Mouse (Mus musculus) gastrocnemius, postnatal 25 days (tissue): ENCODE data around the gene Obscn. TPM values are rescaled to one million over a fixed set of nuclear protein-coding genes. Genes with fewer than 3 reads are reported as not detected.
"Not testable (repeated sequence)": the region's sequence is repeated elsewhere in the genome, so short reads cannot be mapped to it uniquely, and the experiment has no call there.

Experiments used
- DNase-seq: peaks from one replicate; pipeline ENCODE4 v3.0.0; 2022
- total RNA-seq, 2 experiments: library from RNA; stranded (reverse); gene quantifications; 1 replicate in 1 of 2; 2 replicates in 1 of 2; pipeline ENCODE4 v1.2.3; 2021

The Obscn gene
- total RNA-seq, 2 experiments from 2014 or later, result 1,440 to 1,520 TPM

DNA sequence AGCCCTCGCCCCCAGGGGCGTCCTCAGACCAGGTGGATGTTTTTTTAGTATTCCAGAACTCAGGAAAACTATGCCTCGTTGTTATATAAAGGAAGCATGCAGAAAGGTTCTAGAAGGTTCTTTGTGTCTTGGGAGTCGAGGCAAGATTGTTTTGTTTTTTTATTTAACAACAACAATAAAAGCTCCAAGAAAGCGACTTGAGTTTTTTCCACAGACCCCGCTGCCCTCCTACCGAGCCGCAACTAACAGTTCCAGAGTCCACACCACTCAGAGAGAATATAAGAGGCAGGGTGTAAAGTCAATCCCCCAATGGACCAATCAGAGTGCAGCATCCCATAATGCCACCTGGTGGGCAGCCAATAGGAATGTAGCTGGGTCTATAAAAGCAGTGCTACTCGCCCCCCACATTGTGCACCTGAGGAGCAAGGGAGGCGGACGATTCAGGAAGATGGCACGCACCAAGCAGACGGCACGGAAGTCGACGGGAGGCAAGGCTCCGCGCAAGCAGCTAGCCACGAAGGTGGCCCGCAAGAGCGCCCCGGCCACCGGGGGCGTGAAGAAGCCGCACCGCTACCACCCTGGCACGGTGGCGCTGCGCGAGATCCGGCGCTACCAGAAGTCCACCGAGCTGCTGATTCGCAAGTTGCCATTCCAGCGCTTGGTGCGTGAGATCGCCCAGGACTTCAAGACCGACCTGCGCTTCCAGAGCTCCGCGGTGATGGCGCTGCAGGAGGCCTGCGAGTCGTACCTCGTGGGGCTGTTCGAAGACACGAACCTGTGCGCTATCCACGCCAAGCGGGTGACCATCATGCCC lies 174.6 kb downstream of the Obscn start:
- no peak for DNase-seq

DNA sequence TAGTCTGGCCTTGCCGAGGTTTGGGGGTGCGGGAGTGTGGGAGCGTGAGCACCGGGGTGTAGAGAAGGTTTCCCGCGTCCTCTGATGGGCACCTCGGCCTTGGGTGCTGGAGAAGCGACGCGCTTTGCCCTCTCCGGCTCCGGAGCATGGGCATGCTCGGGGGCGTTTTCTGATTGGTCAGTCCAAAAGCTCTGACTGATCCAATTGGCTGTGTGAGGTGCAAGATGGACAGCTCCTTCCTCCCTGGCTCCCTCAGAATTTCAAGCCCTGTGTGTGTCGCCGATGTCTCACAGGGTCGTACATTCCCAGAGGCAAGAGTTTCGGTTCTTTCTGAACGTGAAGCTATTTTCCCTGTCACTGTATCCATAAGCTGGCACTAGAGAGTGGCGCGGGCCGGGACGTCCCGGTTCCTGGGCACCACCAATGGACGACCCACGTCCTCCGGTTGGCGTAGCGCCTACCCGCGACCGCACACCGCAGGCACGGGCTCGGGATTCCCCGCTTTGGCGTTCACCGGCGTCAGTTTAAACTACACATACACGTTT lies 176.2 kb downstream of the Obscn start:
- DNase-seq, result peak; percentile 77

DNA sequence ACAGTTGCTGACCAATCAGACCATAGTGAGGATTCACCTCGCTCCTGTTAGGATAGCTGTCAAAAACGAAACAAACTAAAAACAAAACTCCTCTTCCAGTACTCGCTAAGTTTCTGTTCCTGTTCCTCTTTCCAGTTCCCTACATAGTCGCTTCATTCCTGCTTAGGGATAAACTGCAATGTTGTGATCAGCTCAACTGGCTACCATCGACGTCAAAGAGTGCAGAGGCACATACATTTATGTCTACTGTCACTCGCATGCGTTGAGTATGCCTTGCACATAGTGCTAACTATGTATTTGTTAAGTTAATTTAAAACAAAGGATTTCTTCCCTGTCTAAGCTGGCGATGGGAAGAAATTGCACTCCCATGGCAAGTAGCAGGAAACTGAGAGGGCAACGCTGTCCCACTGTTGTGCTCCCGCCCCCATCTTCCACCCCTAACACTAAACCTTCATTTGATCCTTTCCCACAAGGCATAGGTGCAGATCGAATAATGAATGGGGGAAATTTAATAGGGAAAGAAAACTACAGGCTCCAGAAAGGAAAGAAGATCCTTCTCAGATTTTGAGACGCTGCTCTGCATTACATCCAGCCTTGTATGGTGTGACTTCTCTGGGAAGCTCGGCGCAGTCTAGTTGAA lies 176.9 kb downstream of the Obscn start:
- no peak for DNase-seq

DNA sequence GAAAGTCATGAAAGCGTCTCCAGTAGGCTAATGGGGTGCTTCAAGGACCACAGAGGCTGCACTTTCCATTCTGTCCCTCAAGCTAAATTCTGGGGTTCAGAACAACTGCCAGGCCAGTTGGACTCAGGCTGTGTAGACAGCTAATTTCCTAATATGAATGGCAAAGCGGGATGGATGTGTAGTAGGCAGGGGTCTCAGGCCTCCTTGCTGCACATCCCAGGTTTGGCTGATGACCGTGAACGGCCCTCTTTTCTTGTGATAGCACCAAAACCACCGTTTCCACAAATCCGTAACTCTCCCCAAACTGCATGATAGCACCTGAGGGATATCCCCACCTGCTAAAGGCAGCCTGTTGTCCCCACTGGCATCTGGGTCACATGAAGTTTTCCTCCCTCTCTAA lies 177.7 kb downstream of the Obscn start:
- DNase-seq, result no peak

GRCm38 (mm10) chr11:58957226-58957914 lies 178.8 kb downstream of the Obscn start:
- DNase-seq, result no peak

- no peak for DNase-seq
These were observed 180.3 kb downstream of the Obscn start for GRCm38 (mm10) chr11:58955868-58956257.

GRCm38 (mm10) chr11:58955143-58955867 lies 180.9 kb downstream of the Obscn start:
- no peak for DNase-seq

DNA sequence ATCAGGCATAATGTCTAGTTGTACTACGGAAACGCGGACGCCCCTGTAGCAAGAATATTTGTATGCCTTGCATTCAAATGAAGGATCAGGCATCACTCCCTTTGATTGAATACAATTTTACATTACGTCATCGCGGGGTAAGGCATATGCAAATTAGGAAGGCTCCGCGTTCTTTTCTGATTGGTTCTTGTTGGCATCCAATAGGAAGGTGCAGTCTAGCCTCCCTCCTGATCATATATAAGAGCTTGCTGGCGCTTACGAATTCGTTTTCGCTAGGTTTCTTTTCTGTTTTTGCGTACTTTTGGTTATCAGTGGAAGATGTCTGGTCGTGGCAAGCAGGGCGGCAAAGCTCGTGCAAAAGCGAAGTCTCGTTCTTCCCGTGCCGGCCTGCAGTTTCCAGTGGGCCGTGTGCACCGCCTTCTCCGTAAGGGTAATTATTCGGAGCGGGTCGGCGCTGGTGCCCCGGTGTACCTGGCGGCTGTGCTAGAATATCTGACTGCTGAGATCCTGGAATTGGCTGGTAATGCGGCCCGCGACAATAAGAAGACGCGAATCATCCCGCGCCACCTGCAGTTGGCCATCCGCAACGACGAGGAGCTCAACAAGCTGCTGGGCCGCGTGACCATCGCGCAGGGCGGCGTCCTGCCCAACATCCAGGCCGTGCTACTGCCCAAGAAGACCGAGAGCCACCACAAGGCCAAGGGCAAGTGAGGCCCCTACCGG lies 181.6 kb downstream of the Obscn start, which contains the start of the genes Hist3h2a and Trim17:
TSS of gene Hist3h2a (plus strand) at position 266 of the 723 bp plus-strand sequence.
TSS of gene Trim17 (plus strand) at position 266 of the 723 bp plus-strand sequence.
- DNase-seq, result peak; percentile 85

- DNase-seq, result not testable (repeated sequence)
These were observed 182.1 kb downstream of the Obscn start for GRCm38 (mm10) chr11:58954170-58954419.

- no peak for DNase-seq
These were observed 182.6 kb downstream of the Obscn start for GRCm38 (mm10) chr11:58953351-58954169.

DNA sequence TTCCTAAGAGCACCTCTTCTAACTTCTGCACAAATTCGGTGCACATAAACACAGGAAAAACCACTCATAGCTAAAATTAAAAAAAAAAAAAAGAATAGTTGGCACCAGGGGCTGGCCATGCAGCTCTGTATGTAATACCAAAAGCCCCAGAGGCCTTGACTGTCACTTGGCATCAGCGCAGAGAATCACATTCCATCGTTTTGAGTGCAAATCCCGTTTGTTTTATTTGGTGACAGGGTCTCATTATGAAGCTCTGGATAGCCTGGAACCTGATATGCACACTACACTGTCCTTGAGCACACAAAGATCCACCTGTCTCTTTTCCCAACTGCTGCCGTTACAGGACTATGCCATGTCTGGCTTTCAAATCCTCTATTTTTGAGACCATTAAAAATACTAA lies 185.0 kb downstream of the Obscn start:
- DNase-seq, result no peak

DNA sequence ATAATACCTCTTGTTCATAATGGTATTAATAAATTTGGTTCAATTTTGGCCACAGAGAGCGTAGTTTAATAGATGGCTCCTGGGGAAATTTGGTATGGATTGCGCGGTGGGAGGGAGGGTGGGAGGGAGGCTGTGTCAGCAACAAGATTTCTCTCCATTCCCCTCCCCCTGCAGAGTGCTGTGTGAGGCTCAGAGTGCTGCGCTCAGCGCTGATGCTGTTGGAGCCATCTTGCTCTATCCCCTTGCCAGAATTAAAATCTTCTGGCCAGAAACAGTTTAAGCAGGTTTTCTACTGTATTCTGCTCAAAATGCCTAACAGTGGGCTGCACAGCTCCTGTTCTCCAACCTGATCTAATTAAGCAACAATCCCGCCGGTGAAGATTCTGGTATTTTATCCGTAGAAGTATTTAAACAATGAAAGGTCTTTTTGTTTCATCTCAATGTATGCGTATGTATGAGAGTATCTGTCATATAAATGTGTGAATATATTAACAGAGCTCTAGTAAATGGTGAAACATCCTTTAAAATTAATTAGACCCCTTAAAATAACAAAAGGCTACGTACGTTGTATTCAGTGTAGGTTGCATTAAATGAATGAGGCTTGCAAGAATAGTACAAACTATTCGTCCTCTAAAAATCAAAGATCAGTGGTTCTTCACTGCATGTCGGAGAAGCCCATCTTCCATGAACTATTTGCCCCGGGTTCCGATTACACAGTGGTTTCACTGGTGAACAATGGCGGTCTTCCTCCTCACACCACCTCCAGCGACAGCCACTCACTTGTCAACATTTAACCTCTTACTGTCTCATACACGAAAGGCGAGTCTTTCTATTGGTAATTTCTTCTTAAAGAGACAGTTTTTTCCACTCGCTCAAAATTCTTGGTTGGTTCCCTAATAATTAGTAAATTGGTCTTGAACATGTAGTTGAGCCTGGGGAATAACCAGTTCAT lies 186.4 kb downstream of the Obscn start:
- no peak for DNase-seq

- no peak for DNase-seq
These were observed 187.4 kb downstream of the Obscn start, which contains the start of gene Hist3h2ba for GRCm38 (mm10) chr11:58948542-58949479. Gene Hist3h2ba (plus strand): TSS chr11:58948920.

DNA sequence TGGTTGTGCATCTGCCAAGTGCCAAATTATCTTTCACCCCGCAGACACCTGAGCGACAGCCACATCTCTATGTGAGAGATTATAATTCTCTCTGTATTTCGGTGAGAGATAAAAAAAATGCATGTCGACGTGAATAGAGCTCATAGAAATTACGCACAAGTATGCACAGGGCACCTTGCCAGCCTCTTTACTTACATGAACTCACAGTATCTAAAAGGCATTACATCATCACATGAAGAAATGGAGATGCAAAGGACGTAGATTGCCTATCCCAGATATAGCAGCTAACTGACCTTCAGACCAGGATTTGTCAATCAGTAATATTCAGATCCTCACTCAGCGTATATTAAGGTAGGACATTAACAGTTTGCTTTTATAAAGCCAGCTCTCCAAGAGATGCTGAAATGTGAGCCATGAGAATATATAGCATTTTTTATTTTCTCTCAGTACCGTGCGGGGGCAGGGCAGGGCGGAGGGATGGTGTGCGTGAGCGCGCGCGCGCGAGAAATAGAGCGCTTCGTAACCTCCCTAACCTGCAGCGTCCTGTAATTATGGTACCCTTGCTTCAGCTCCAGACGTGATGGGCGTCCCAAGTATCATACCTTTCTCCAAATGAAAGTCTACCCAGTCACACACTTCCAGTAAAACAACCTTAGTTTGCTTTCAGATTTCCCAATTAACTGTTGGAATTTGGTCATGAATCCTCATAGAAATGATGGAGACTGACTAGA lies 188.2 kb downstream of the Obscn start:
- no peak for DNase-seq

DNA sequence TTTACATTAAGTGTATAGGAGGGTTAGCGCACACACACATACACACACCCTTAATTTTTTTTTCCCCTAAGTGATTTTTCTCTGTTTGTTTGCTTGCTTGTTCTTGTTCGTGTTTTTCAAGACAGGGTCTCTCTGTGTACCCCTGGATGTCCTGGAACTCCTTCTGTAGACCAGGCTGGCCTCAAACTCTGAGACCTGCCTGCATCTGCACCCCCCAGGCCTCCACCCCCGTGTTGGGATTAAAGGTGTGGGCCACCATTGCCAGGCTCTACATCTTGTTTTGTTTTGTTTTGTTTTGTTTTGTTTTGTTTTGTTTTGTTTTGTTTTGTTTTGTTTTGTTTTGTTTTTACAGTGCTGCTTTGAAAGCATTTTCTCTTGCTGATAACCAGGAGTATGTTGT lies 188.9 kb downstream of the Obscn start:
- DNase-seq, result no peak
